ENCODE assay signal across 30 mouse cellular contexts in the genomic region with DNA sequence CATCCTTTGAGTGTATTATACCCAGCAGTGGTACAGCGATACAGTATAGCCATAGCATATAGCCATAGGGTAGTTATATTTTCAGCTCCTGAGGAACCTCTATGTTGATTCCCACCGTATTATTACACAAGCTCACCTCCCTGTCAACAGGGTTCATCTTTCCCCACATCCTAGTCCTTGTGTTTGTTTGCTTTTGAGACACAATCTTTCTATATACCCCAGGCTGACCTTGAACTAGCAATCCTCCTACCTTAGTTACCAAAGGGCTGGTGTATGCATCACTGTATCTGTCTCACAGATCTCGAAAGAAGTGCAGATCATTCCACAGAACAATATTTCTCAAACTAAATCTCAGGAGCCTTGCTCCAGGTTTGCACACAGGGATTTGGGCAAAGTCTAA.
"Had no signal": no experiment of that assay in that cellular context is flagged by ENCODE, and none has a peak within 500 bp of the region (broad histone marks: within the 10 kb centered on the region; RNA-seq: fewer than 3 reads in every experiment).

No protein-coding gene starts in this region.

- DNase-seq: left cerebral cortex, postnatal 4 days; liver; liver, embryonic 13.5 days; liver, postnatal 0 days; lung, adult 18-20 months; lung, adult 2 months; lung, embryonic 14.5 days; lung, postnatal 10 days; lung, postnatal 14 days; lung, postnatal 36 days; lung, postnatal 4 days; midbrain, embryonic 14.5 days had no signal

- H3K4me2 ChIP-seq: limb, embryonic 12.5 days; limb, embryonic 13.5 days; limb, embryonic 15.5 days; liver, embryonic 11.5 days; liver, embryonic 12.5 days; liver, embryonic 13.5 days; liver, embryonic 15.5 days; lung, embryonic 14.5 days; lung, embryonic 15.5 days; midbrain, embryonic 12.5 days; midbrain, embryonic 15.5 days; neural tube, embryonic 12.5 days had no signal

- H3K9me3 ChIP-seq: limb, embryonic 10.5 days; limb, embryonic 12.5 days; limb, embryonic 13.5 days; limb, embryonic 15.5 days; liver, embryonic 12.5 days; liver, embryonic 13.5 days; liver, embryonic 15.5 days; lung, embryonic 15.5 days; megakaryocyte, embryonic 14.5 days; midbrain, embryonic 10.5 days; midbrain, embryonic 12.5 days; midbrain, embryonic 15.5 days; neural tube, embryonic 12.5 days had no signal

- H3K4me3 ChIP-seq: left cerebral cortex, adult 2 months; limb, embryonic 10.5 days; limb, embryonic 12.5 days; limb, embryonic 13.5 days; limb, embryonic 15.5 days; liver, embryonic 12.5 days; liver, embryonic 13.5 days; liver, embryonic 15.5 days; lung, embryonic 15.5 days; megakaryocyte, embryonic 14.5 days; midbrain, embryonic 10.5 days; midbrain, embryonic 12.5 days; midbrain, embryonic 15.5 days; myocyte; neural tube, embryonic 12.5 days had no signal

- H3K27me3 ChIP-seq: limb, embryonic 12.5 days; limb, embryonic 13.5 days; limb, embryonic 15.5 days; liver, embryonic 12.5 days; liver, embryonic 13.5 days; liver, embryonic 15.5 days; lung, embryonic 15.5 days; megakaryocyte, embryonic 14.5 days; midbrain, embryonic 12.5 days; midbrain, embryonic 15.5 days; neural tube, embryonic 12.5 days had no signal

- H3K27ac ChIP-seq: left cerebral cortex, adult 2 months; limb, embryonic 10.5 days; limb, embryonic 12.5 days; limb, embryonic 13.5 days; limb, embryonic 15.5 days; liver, embryonic 12.5 days; liver, embryonic 13.5 days; liver, embryonic 14.5 days; liver, embryonic 15.5 days; lung, embryonic 15.5 days; midbrain, embryonic 10.5 days; midbrain, embryonic 12.5 days; midbrain, embryonic 15.5 days; neural tube, embryonic 12.5 days had no signal

- H3K9ac ChIP-seq: limb, embryonic 12.5 days; limb, embryonic 13.5 days; limb, embryonic 15.5 days; liver, embryonic 12.5 days; liver, embryonic 13.5 days; liver, embryonic 14.5 days; liver, embryonic 15.5 days; liver, postnatal 0 days; lung, embryonic 14.5 days; lung, embryonic 15.5 days; midbrain, embryonic 12.5 days; midbrain, embryonic 15.5 days; neural tube, embryonic 12.5 days had no signal

- ATAC-seq: liver, embryonic 12.5 days; liver, postnatal 0 days; lung, postnatal 0 days; midbrain, embryonic 15.5 days; midbrain, embryonic 16.5 days had no signal

- H3K36me3 ChIP-seq: limb, embryonic 15.5 days; lung, embryonic 15.5 days; midbrain, embryonic 12.5 days; midbrain, embryonic 15.5 days; neural tube, embryonic 12.5 days had no signal
